Mouse (Mus musculus) liver, embryonic 11.5 days (tissue): ENCODE measurements at regions not wholly inside any gene's neighbourhood (a gene's known extent, or its start where the extent isn't known, plus 50 kb on each side); places are given as distances from the start of the nearest gene placed in this dataset.

Experiments used
- ATAC-seq: fragments of 200-750 bp; cut with Nextera tagmentation; replicated peaks from 2 replicates; pipeline ENCODE4 v1.8.0; 2017; ENCODE audit warnings: moderate number of reproducible peaks, mild to moderate bottlenecking, moderate TSS enrichment, moderate library complexity; ENCODE audit not compliant: low FRiP score
- DNase-seq: peaks from one replicate; pipeline ENCODE4 v3.0.0-alpha.2; 2017; ENCODE audit warnings: low spot score
- H3K27ac ChIP-seq: fragments of 300-500 bp; sonication (generic); 2 replicates; pipeline ENCODE4 v1.5.1; 2014; ENCODE audit warnings: mild to moderate bottlenecking, low read depth, low read length, control low read depth
- H3K27me3 ChIP-seq: fragments of 300-500 bp; sonication (generic); replicated peaks from 2 replicates; pipeline ENCODE4 v1.6.1; 2014; ENCODE audit warnings: low read length, mixed read lengths; ENCODE audit not compliant: control insufficient read depth, insufficient read depth
- H3K36me3 ChIP-seq: fragments of 300-500 bp; sonication (generic); 2 replicates; pipeline ENCODE4 v1.6.1; 2014; ENCODE audit warnings: mild to moderate bottlenecking, low read length, moderate library complexity, mixed read lengths; ENCODE audit not compliant: control insufficient read depth, insufficient read depth
- H3K4me1 ChIP-seq: fragments of 300-500 bp; sonication (generic); replicated peaks from 2 replicates; pipeline ENCODE4 v1.6.1; 2014; ENCODE audit warnings: low read length, mixed read lengths; ENCODE audit not compliant: control insufficient read depth, insufficient read depth
- H3K4me2 ChIP-seq: fragments of 300-500 bp; sonication (generic); 2 replicates; pipeline ENCODE4 v1.6.1; 2014; ENCODE audit warnings: mild to moderate bottlenecking, control low read depth, moderate library complexity
- H3K4me3 ChIP-seq: fragments of 300-500 bp; sonication (generic); 2 replicates; pipeline ENCODE4 v1.5.1; 2014; ENCODE audit warnings: low read depth, low read length, control low read depth
- H3K9ac ChIP-seq: fragments of 300-500 bp; sonication (generic); 2 replicates; pipeline ENCODE4 v1.6.1; 2014; ENCODE audit warnings: low read depth, low read length, control low read depth
- H3K9me3 ChIP-seq: fragments of 300-500 bp; sonication (generic); 2 replicates; pipeline ENCODE4 v1.6.1; 2016; ENCODE audit warnings: low read length, inconsistent platforms, mixed read lengths; ENCODE audit not compliant: control insufficient read depth
- WGBS: fragments of 180-500 bp; shearing (Covaris S2); extraction: QIAGEN DNeasy Blood & Tissue Kit; methylation state at CpG from one replicate; pipeline ENCODE4 v1.1.7; 2014; 5-methylcytosine and 5-hydroxymethylcytosine counted together

GRCm38 (mm10) chr16:87295727-87296126 is 58.3 kb upstream of the N6amt1 start:
- H3K9ac ChIP-seq: no peak overlapping the region
- WGBS: 62% methylated on average over 5 of the region's 5 CpGs
- H3K27me3 ChIP-seq: no peaks in the 10 kb centered on the region
- H3K27ac ChIP-seq: no peak overlapping the region
- H3K36me3 ChIP-seq: no peaks in the 10 kb centered on the region
- H3K9me3 ChIP-seq: no peaks in the 10 kb centered on the region
- H3K4me3 ChIP-seq: no peak overlapping the region
- ATAC-seq (no peak), DNase-seq (no peak)
- H3K4me1 ChIP-seq: no peaks in the 10 kb centered on the region
- no peak overlapping the region for H3K4me2 ChIP-seq

DNA sequence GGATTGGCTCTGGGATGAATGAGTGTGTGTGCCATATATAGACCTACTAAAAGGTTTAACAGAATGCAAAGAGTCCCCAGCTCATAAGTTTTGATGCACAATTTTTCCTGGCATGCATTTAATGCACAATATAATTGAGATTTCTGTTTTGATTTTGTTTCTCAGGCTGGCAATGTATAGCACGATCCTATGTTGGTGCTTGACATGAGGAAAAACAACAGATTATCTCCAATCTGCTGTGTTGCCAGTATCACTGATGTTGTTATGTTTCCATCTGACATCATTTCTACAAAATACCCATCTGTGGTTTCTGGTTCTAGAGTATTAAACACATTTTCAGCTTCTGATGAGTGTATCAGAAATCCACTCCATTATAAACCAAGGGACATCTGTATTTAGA is 61.2 kb upstream of the N6amt1 start:
- 74% methylated on average over 1 of the region's 1 CpGs for WGBS
- no peak overlapping the region for H3K27ac ChIP-seq
- H3K9ac ChIP-seq: no peak overlapping the region
- no peaks in the 10 kb centered on the region for H3K36me3 ChIP-seq
- DNase-seq (no peak), ATAC-seq (no peak)
- H3K9me3 ChIP-seq: no peaks in the 10 kb centered on the region
- H3K4me2 ChIP-seq: no peak overlapping the region
- H3K27me3 ChIP-seq: no peaks in the 10 kb centered on the region
- H3K4me1 ChIP-seq: no peaks in the 10 kb centered on the region
- H3K4me3 ChIP-seq: no peak overlapping the region

GRCm38 (mm10) chr16:87291716-87292115 is 62.3 kb upstream of the N6amt1 start:
- DNase-seq (no peak), ATAC-seq (no peak)
- no peaks in the 10 kb centered on the region for H3K9me3 ChIP-seq
- no peak overlapping the region for H3K9ac ChIP-seq
- no peaks in the 10 kb centered on the region for H3K27me3 ChIP-seq
- H3K27ac ChIP-seq: no peak overlapping the region
- no peaks in the 10 kb centered on the region for H3K4me1 ChIP-seq
- no peak overlapping the region for H3K4me3 ChIP-seq
- H3K36me3 ChIP-seq: no peaks in the 10 kb centered on the region
- no peak overlapping the region for H3K4me2 ChIP-seq
- 79% methylated on average over 2 of the region's 2 CpGs for WGBS

GRCm38 (mm10) chr16:87285639-87286038 is 68.3 kb upstream of the N6amt1 start:
- Histone ChIP-seq H3K27me3 (no peaks in the 10 kb centered on the region), H3K4me3 (no peak overlapping the region), H3K9ac (no peak overlapping the region), H3K9me3 (no peaks in the 10 kb centered on the region), H3K4me1 (no peaks in the 10 kb centered on the region), H3K36me3 (no peaks in the 10 kb centered on the region), H3K4me2 (no peak overlapping the region), H3K27ac (no peak overlapping the region)
- WGBS: 76% methylated on average over 2 of the region's 2 CpGs
- DNase-seq (no peak), ATAC-seq (no peak)

GRCm38 (mm10) chr16:87284835-87285510 is 69.0 kb upstream of the N6amt1 start:
- Histone ChIP-seq H3K27me3 (no peaks in the 10 kb centered on the region), H3K4me3 (no peak overlapping the region), H3K4me1 (no peaks in the 10 kb centered on the region), H3K9me3 (no peaks in the 10 kb centered on the region), H3K27ac (no peak overlapping the region), H3K36me3 (no peaks in the 10 kb centered on the region), H3K9ac (no peak overlapping the region), H3K4me2 (no peak overlapping the region)
- ATAC-seq (no peak), DNase-seq (no peak)
- WGBS: 47% methylated on average over 7 of the region's 7 CpGs

DNA sequence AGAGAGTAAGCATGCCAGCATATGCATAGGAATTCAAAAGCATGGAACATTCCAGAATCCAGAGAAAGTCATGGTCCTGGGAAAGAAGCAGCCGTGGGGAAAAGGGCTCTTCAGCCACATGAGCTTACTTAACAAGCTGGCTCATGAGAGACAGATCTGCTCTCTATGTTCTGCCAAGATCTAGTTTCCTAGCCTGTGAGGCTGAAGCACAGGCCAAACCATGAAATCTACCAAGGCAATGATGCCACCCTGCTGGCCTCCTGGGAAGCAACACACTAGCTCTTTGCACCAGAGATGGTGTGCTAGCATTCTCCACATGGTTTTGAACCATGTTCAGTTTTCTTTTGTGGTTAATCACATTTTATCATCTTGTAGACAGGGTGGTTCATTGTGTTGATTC is 75.5 kb upstream of the N6amt1 start:
- WGBS: 73% methylated on average over 1 of the region's 1 CpGs
- Histone ChIP-seq H3K4me1 (no peaks in the 10 kb centered on the region), H3K9me3 (no peaks in the 10 kb centered on the region), H3K27me3 (no peaks in the 10 kb centered on the region), H3K36me3 (no peaks in the 10 kb centered on the region), H3K4me3 (no peak overlapping the region), H3K27ac (no peak overlapping the region), H3K4me2 (no peak overlapping the region), H3K9ac (no peak overlapping the region)
- no peak for ATAC-seq
- no peak for DNase-seq

- Histone ChIP-seq H3K27me3 (no peaks in the 10 kb centered on the region), H3K4me2 (no peak overlapping the region), H3K9me3 (no peaks in the 10 kb centered on the region), H3K4me1 (no peaks in the 10 kb centered on the region), H3K9ac (no peak overlapping the region), H3K36me3 (no peaks in the 10 kb centered on the region), H3K4me3 (no peak overlapping the region), H3K27ac (no peak overlapping the region)
- WGBS: 84% methylated on average over 5 of the region's 5 CpGs
- DNase-seq (no peak), ATAC-seq (no peak)
Observed at GRCm38 (mm10) chr16:87272363-87272762, 81.6 kb upstream of the N6amt1 start.

GRCm38 (mm10) chr16:87267954-87268804 is 85.8 kb upstream of the N6amt1 start:
- Histone ChIP-seq H3K9ac (no peak overlapping the region), H3K27ac (no peak overlapping the region), H3K4me2 (no peak overlapping the region), H3K36me3 (no peaks in the 10 kb centered on the region), H3K4me3 (no peak overlapping the region), H3K27me3 (no peaks in the 10 kb centered on the region), H3K4me1 (no peaks in the 10 kb centered on the region), H3K9me3 (no peaks in the 10 kb centered on the region)
- DNase-seq (no peak), ATAC-seq (no peak)
- 72% methylated on average over 9 of the region's 9 CpGs for WGBS

GRCm38 (mm10) chr16:87267517-87267916 is 86.5 kb upstream of the N6amt1 start:
- no peaks in the 10 kb centered on the region for H3K27me3 ChIP-seq
- no peaks in the 10 kb centered on the region for H3K4me1 ChIP-seq
- H3K4me3 ChIP-seq: no peak overlapping the region
- no peaks in the 10 kb centered on the region for H3K36me3 ChIP-seq
- no peak overlapping the region for H3K9ac ChIP-seq
- no peak overlapping the region for H3K4me2 ChIP-seq
- no peaks in the 10 kb centered on the region for H3K9me3 ChIP-seq
- ATAC-seq (no peak), DNase-seq (no peak)
- no peak overlapping the region for H3K27ac ChIP-seq
- WGBS: 80% methylated on average over 4 of the region's 4 CpGs
